Mouse (Mus musculus): ENCODE data around the gene Tnfsf11. TPM values are rescaled to one million over a fixed set of nuclear protein-coding genes. Genes with fewer than 3 reads are reported as not detected.

The Tnfsf11 gene
- total and polyA plus RNA-seq, 3 experiments: 0.13 TPM; not detected in 2

DNA sequence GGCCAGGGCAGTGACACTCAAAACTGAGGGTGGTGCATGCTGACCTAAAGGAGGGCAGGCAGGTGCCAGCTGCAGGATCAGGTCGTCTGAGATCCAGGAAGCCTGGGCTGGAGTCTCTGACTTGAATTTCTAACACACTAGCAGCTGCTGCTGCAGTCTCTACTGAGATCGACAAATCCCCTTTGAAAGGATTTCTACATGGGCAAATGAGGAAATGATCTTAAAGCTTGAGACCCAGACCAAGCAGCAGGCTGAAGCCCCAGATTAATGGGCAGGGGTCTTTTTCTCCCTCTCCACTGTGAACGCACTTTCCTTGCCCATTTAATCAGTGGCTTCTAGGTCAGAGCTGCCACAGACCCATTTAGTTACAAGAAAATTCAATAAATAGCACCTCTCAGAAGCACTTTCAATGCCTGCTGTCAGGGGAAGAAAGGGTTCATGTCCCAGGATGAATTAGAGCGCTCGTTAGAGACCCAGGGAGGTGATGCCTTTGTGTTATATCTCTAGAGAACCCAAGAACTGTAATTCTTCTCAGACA, 21.8 kb downstream of the Tnfsf11 start:
- Histone ChIP-seq H3K4me1 (ENCODE audit: control insufficient read depth in 1 of 2, insufficient read depth in 2 of 2) (no peaks in the 10 kb centered on the region), H3K27ac (ENCODE audit: insufficient read depth, low read depth) (no peak overlapping the region), H3K79me2 (replicated peaks; ENCODE audit: control insufficient read depth, extremely low read depth, insufficient read depth, poor library complexity, severe bottlenecking) (no peaks in the 10 kb centered on the region), H3K9me3 (replicated peaks; ENCODE audit: low read length) (no peaks in the 10 kb centered on the region), H3K36me3 (replicated peaks in 1 of 2; ENCODE audit: control insufficient read depth in 1 of 2, insufficient read depth in 1 of 2, low read length in 1 of 2) (no peaks in the 10 kb centered on the region), H3K4me2 (ENCODE audit: insufficient read depth, low read depth, poor library complexity, severe bottlenecking) (no peak overlapping the region), H3K9ac (ENCODE audit: insufficient read depth, low read depth) (no peak overlapping the region), H3K27me3 (replicated peaks) (no peaks in the 10 kb centered on the region), H3K4me3 (replicated peaks in 1 of 3; ENCODE audit: low read depth in 2 of 3, low read length in 2 of 3, poor library complexity in 1 of 3) (no peak overlapping the region)
- dilution Hi-C loops (cut with MboI; ENCODE audit: extremely low pct_ligation_motif_present, extremely low pct_unique_long_range_greater_than_20kb, low sequenced_read_pairs): no loop called here
- in situ Hi-C loops (cut with MboI; ENCODE audit: low pct_ligation_motif_present, low pct_unique_long_range_greater_than_20kb, low sequenced_read_pairs): loop anchor here (10.0 to 25.0 kb wide), 2 partner anchors 199 to 1149 kb away; no protein-coding TSS in a partner anchor
- TF ChIP-seq NELFE (IDR thresholded peaks at IDR 0.05; ENCODE audit: low read depth, low read length) (no peak), USF2 (conservative IDR thresholded peaks at IDR 0.05; ENCODE audit: low read depth, low read length) (no peak), MXI1 (IDR thresholded peaks at IDR 0.05; ENCODE audit: low read depth, low read length) (no peak), KAT2A (IDR thresholded peaks at IDR 0.05; ENCODE audit: insufficient replicate concordance, low read length) (no peak), TBP (conservative IDR thresholded peaks at IDR 0.05; ENCODE audit: low read depth, low read length) (no peak), CTCF (conservative IDR thresholded peaks at IDR 0.05 in 1 of 2, IDR thresholded peaks at IDR 0.05 in 1 of 2; ENCODE audit: low read depth in 2 of 2, low read length in 2 of 2) (no peak), JUND (conservative IDR thresholded peaks at IDR 0.05; ENCODE audit: low read depth, low read length) (no peak), TCF12 (IDR thresholded peaks at IDR 0.05; ENCODE audit: low read depth, low read length) (no peak), USF1 (IDR thresholded peaks at IDR 0.05; ENCODE audit: low read depth, low read length) (no peak), PAX5 (IDR thresholded peaks at IDR 0.05; ENCODE audit: low read length) (no peak), MYC (IDR thresholded peaks at IDR 0.05; ENCODE audit: low read depth, low read length) (no peak), ZKSCAN1 (IDR thresholded peaks at IDR 0.05; ENCODE audit: borderline replicate concordance, low read depth, low read length) (no peak), UBTF (IDR thresholded peaks at IDR 0.05; ENCODE audit: low read depth, low read length) (no peak), POLR2A (IDR thresholded peaks at IDR 0.05; ENCODE audit: low read depth, low read length) (no peak), MEF2A (IDR thresholded peaks at IDR 0.05; ENCODE audit: borderline replicate concordance, low read depth, low read length) (no peak), POLR2AphosphoS2 (IDR thresholded peaks at IDR 0.05; ENCODE audit: low read depth, low read length) (no peak), MAFK (IDR thresholded peaks at IDR 0.05; ENCODE audit: insufficient replicate concordance, low read length) (no peak), ZNF384 (IDR thresholded peaks at IDR 0.05; ENCODE audit: low read depth, low read length) (no peak)
- DNase-seq (ENCODE audit: extremely low read depth): no peak

DNA sequence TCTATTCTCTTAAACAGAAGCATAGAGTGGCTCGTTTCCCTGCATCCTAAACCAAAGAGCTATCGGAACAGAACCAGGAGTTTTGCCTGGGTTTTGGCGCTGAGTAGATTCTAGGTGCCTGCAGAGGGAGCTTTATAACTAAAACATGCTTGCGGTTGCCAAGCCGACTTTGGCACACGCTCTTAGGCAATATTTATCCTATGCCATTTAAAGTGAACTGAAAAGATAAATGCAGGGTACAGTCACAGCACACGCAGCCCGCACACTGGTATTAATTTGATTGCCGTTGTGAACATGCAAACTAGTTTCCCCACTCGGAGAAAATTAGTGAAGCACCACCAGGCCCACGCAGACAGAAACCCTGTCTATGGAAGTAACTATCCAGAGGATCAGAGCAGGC, 25.4 kb downstream of the Tnfsf11 start:
- Histone ChIP-seq H3K4me1 (ENCODE audit: control insufficient read depth in 1 of 2, insufficient read depth in 2 of 2) (no peaks in the 10 kb centered on the region), H3K79me2 (replicated peaks; ENCODE audit: control insufficient read depth, extremely low read depth, insufficient read depth, poor library complexity, severe bottlenecking) (no peaks in the 10 kb centered on the region), H3K4me3 (replicated peaks in 1 of 3; ENCODE audit: low read depth in 2 of 3, low read length in 2 of 3, poor library complexity in 1 of 3) (no peak overlapping the region), H3K9ac (ENCODE audit: insufficient read depth, low read depth) (no peak overlapping the region), H3K9me3 (replicated peaks; ENCODE audit: low read length) (no peaks in the 10 kb centered on the region), H3K4me2 (ENCODE audit: insufficient read depth, low read depth, poor library complexity, severe bottlenecking) (no peak overlapping the region), H3K36me3 (replicated peaks in 1 of 2; ENCODE audit: control insufficient read depth in 1 of 2, insufficient read depth in 1 of 2, low read length in 1 of 2) (no peaks in the 10 kb centered on the region), H3K27ac (ENCODE audit: insufficient read depth, low read depth) (no peak overlapping the region), H3K27me3 (replicated peaks) (no peaks in the 10 kb centered on the region)
- no peak for DNase-seq (ENCODE audit: extremely low read depth)
- in situ Hi-C loops (cut with MboI; ENCODE audit: low pct_ligation_motif_present, low pct_unique_long_range_greater_than_20kb, low sequenced_read_pairs) (loop anchor here (10.0 to 25.0 kb wide), 2 partner anchors 202 to 1145 kb away; no protein-coding TSS in a partner anchor), dilution Hi-C loops (cut with MboI; ENCODE audit: extremely low pct_ligation_motif_present, extremely low pct_unique_long_range_greater_than_20kb, low sequenced_read_pairs) (no loop called here)
- TF ChIP-seq JUN (IDR thresholded peaks at IDR 0.05; ENCODE audit: insufficient read depth, low read depth, low read length) (no peak), PAX5 (IDR thresholded peaks at IDR 0.05; ENCODE audit: low read length) (no peak), MYC (IDR thresholded peaks at IDR 0.05; ENCODE audit: low read depth, low read length) (no peak), ZNF384 (IDR thresholded peaks at IDR 0.05; ENCODE audit: low read depth, low read length) (no peak), USF1 (IDR thresholded peaks at IDR 0.05; ENCODE audit: low read depth, low read length) (no peak), GABPA (IDR thresholded peaks at IDR 0.05; ENCODE audit: insufficient replicate concordance, low read depth, low read length) (no peak), RCOR1 (conservative IDR thresholded peaks at IDR 0.05; ENCODE audit: low read depth, low read length) (no peak), TCF12 (IDR thresholded peaks at IDR 0.05; ENCODE audit: low read depth, low read length) (no peak), ELF1 (IDR thresholded peaks at IDR 0.05; ENCODE audit: low read depth, low read length) (no peak), CHD2 (IDR thresholded peaks at IDR 0.05; ENCODE audit: low read length) (no peak), UBTF (IDR thresholded peaks at IDR 0.05; ENCODE audit: low read depth, low read length) (no peak), USF2 (conservative IDR thresholded peaks at IDR 0.05; ENCODE audit: low read depth, low read length) (no peak), TBP (conservative IDR thresholded peaks at IDR 0.05; ENCODE audit: low read depth, low read length) (no peak), SMC3 (IDR thresholded peaks at IDR 0.05; ENCODE audit: low read depth, low read length) (no peak), ZMIZ1 (IDR thresholded peaks at IDR 0.05; ENCODE audit: low read depth, low read length) (no peak), POLR2A (IDR thresholded peaks at IDR 0.05; ENCODE audit: low read depth, low read length) (no peak)

All from CH12.LX (cell line).